Mouse (Mus musculus): ENCODE results near the gene Fbxl20. TPM values are rescaled to one million over a fixed set of nuclear protein-coding genes. Genes with fewer than 3 reads are reported as not detected.
A peak's percentile ranks its signal among the peaks of the same experiment; 100 is the strongest.

Gene Fbxl20
- polyA plus RNA-seq, 1 experiment from 2014 or later = 22.3 TPM

GRCm38 (mm10) chr11:98077086-98077485 is 73.1 kb downstream of the Fbxl20 start:
- no peaks in the 10 kb centered on the region for H3K36me3 ChIP-seq (ENCODE audit: control insufficient read depth, insufficient read depth, low read length)
- ATAC-seq (ENCODE audit: low FRiP score) (no peak), DNase-seq (ENCODE audit: low spot score) (no peak)
- 76% methylated on average over 8 of the region's 8 CpGs for WGBS
- no peak overlapping the region for H3K4me2 ChIP-seq (replicated peaks; ENCODE audit: low read depth, low read length)
- no peak overlapping the region for H3K4me3 ChIP-seq (ENCODE audit: low read depth, low read length)
- H3K9ac ChIP-seq (ENCODE audit: low read depth, low read length) = no peak overlapping the region
- no peaks in the 10 kb centered on the region for H3K4me1 ChIP-seq (replicated peaks; ENCODE audit: control insufficient read depth, insufficient read depth, low read length)
- no peaks in the 10 kb centered on the region for H3K9me3 ChIP-seq (ENCODE audit: control insufficient read depth, low read length)
- no peak overlapping the region for H3K27ac ChIP-seq (ENCODE audit: low read depth, low read length)
- no peaks in the 10 kb centered on the region for H3K27me3 ChIP-seq (ENCODE audit: control insufficient read depth, insufficient read depth, low read length)

GRCm38 (mm10) chr11:98075195-98075808 is 74.9 kb downstream of the Fbxl20 start:
- H3K9ac ChIP-seq (ENCODE audit: low read depth, low read length) = no peak overlapping the region
- no peak overlapping the region for H3K27ac ChIP-seq (ENCODE audit: low read depth, low read length)
- no peak overlapping the region for H3K4me2 ChIP-seq (replicated peaks; ENCODE audit: low read depth, low read length)
- no peak overlapping the region for H3K4me3 ChIP-seq (ENCODE audit: low read depth, low read length)
- H3K9me3 ChIP-seq (ENCODE audit: control insufficient read depth, low read length) = no peaks in the 10 kb centered on the region
- 21% methylated on average over 13 of the region's 13 CpGs for WGBS
- DNase-seq (ENCODE audit: low spot score) = peak; percentile 94
- no peak for ATAC-seq (ENCODE audit: low FRiP score)
- H3K27me3 ChIP-seq (ENCODE audit: control insufficient read depth, insufficient read depth, low read length) = no peaks in the 10 kb centered on the region
- no peaks in the 10 kb centered on the region for H3K4me1 ChIP-seq (replicated peaks; ENCODE audit: control insufficient read depth, insufficient read depth, low read length)
- no peaks in the 10 kb centered on the region for H3K36me3 ChIP-seq (ENCODE audit: control insufficient read depth, insufficient read depth, low read length)

GRCm38 (mm10) chr11:98073442-98073841 is 76.8 kb downstream of the Fbxl20 start:
- Histone ChIP-seq H3K4me3 (ENCODE audit: low read depth, low read length) (no peak overlapping the region), H3K27me3 (ENCODE audit: control insufficient read depth, insufficient read depth, low read length) (no peaks in the 10 kb centered on the region), H3K9ac (ENCODE audit: low read depth, low read length) (no peak overlapping the region), H3K27ac (ENCODE audit: low read depth, low read length) (no peak overlapping the region), H3K36me3 (ENCODE audit: control insufficient read depth, insufficient read depth, low read length) (no peaks in the 10 kb centered on the region), H3K4me1 (replicated peaks; ENCODE audit: control insufficient read depth, insufficient read depth, low read length) (no peaks in the 10 kb centered on the region), H3K4me2 (replicated peaks; ENCODE audit: low read depth, low read length) (no peak overlapping the region), H3K9me3 (ENCODE audit: control insufficient read depth, low read length) (no peaks in the 10 kb centered on the region)
- WGBS = 88% methylated on average over 4 of the region's 4 CpGs
- ATAC-seq (ENCODE audit: low FRiP score) (no peak), DNase-seq (ENCODE audit: low spot score) (no peak)

GRCm38 (mm10) chr11:98067255-98067654 is 82.9 kb downstream of the Fbxl20 start:
- Histone ChIP-seq H3K27me3 (ENCODE audit: control insufficient read depth, insufficient read depth, low read length) (no peaks in the 10 kb centered on the region), H3K36me3 (ENCODE audit: control insufficient read depth, insufficient read depth, low read length) (no peaks in the 10 kb centered on the region), H3K9ac (ENCODE audit: low read depth, low read length) (no peak overlapping the region), H3K4me2 (replicated peaks; ENCODE audit: low read depth, low read length) (no peak overlapping the region), H3K9me3 (ENCODE audit: control insufficient read depth, low read length) (no peaks in the 10 kb centered on the region), H3K4me3 (ENCODE audit: low read depth, low read length) (no peak overlapping the region), H3K4me1 (replicated peaks; ENCODE audit: control insufficient read depth, insufficient read depth, low read length) (no peaks in the 10 kb centered on the region), H3K27ac (ENCODE audit: low read depth, low read length) (no peak overlapping the region)
- DNase-seq (ENCODE audit: low spot score) (no peak), ATAC-seq (ENCODE audit: low FRiP score) (no peak)
- 92% methylated on average over 21 of the region's 21 CpGs for WGBS

- H3K4me1 ChIP-seq (replicated peaks; ENCODE audit: control insufficient read depth, insufficient read depth, low read length) = no peaks in the 10 kb centered on the region
- no peak overlapping the region for H3K9ac ChIP-seq (ENCODE audit: low read depth, low read length)
- H3K27me3 ChIP-seq (ENCODE audit: control insufficient read depth, insufficient read depth, low read length) = no peaks in the 10 kb centered on the region
- ATAC-seq (ENCODE audit: low FRiP score) (no peak), DNase-seq (ENCODE audit: low spot score) (no peak)
- H3K27ac ChIP-seq (ENCODE audit: low read depth, low read length) = no peak overlapping the region
- H3K36me3 ChIP-seq (ENCODE audit: control insufficient read depth, insufficient read depth, low read length) = no peaks in the 10 kb centered on the region
- no peak overlapping the region for H3K4me2 ChIP-seq (replicated peaks; ENCODE audit: low read depth, low read length)
- WGBS = 94% methylated on average over 12 of the region's 12 CpGs
- no peak overlapping the region for H3K4me3 ChIP-seq (ENCODE audit: low read depth, low read length)
- H3K9me3 ChIP-seq (ENCODE audit: control insufficient read depth, low read length) = no peaks in the 10 kb centered on the region
These were observed 84.0 kb downstream of the Fbxl20 start for GRCm38 (mm10) chr11:98066201-98066600.

- 63% methylated on average over 6 of the region's 6 CpGs for WGBS
- ATAC-seq (ENCODE audit: low FRiP score) (no peak), DNase-seq (ENCODE audit: low spot score) (no peak)
- no peak overlapping the region for H3K4me3 ChIP-seq (ENCODE audit: low read depth, low read length)
- H3K36me3 ChIP-seq (ENCODE audit: control insufficient read depth, insufficient read depth, low read length) = no peaks in the 10 kb centered on the region
- H3K4me1 ChIP-seq (replicated peaks; ENCODE audit: control insufficient read depth, insufficient read depth, low read length) = no peaks in the 10 kb centered on the region; the same call in 1 of the 2 replicates
- no peak overlapping the region for H3K4me2 ChIP-seq (replicated peaks; ENCODE audit: low read depth, low read length)
- H3K27ac ChIP-seq (ENCODE audit: low read depth, low read length) = no peak overlapping the region
- H3K9me3 ChIP-seq (ENCODE audit: control insufficient read depth, low read length) = no peaks in the 10 kb centered on the region
- no peaks in the 10 kb centered on the region for H3K27me3 ChIP-seq (ENCODE audit: control insufficient read depth, insufficient read depth, low read length)
- H3K9ac ChIP-seq (ENCODE audit: low read depth, low read length) = no peak overlapping the region
These were observed 88.2 kb downstream of the Fbxl20 start for GRCm38 (mm10) chr11:98061904-98062562.

- 78% methylated on average over 3 of the region's 3 CpGs for WGBS
- Histone ChIP-seq H3K9ac (ENCODE audit: low read depth, low read length) (no peak overlapping the region), H3K4me1 (replicated peaks; ENCODE audit: control insufficient read depth, insufficient read depth, low read length) (no peaks in the 10 kb centered on the region; the same call in 1 of the 2 replicates), H3K9me3 (ENCODE audit: control insufficient read depth, low read length) (no peaks in the 10 kb centered on the region), H3K27me3 (ENCODE audit: control insufficient read depth, insufficient read depth, low read length) (no peaks in the 10 kb centered on the region), H3K27ac (ENCODE audit: low read depth, low read length) (no peak overlapping the region), H3K4me3 (ENCODE audit: low read depth, low read length) (no peak overlapping the region), H3K4me2 (replicated peaks; ENCODE audit: low read depth, low read length) (no peak overlapping the region), H3K36me3 (ENCODE audit: control insufficient read depth, insufficient read depth, low read length) (no peaks in the 10 kb centered on the region)
- DNase-seq (ENCODE audit: low spot score) = no peak
- ATAC-seq (ENCODE audit: low FRiP score) = no peak
These were observed 88.8 kb downstream of the Fbxl20 start for GRCm38 (mm10) chr11:98061441-98061840.

- ATAC-seq (ENCODE audit: low FRiP score) (no peak), DNase-seq (ENCODE audit: low spot score) (no peak)
- no peak overlapping the region for H3K27ac ChIP-seq (ENCODE audit: low read depth, low read length)
- no peak overlapping the region for H3K4me2 ChIP-seq (replicated peaks; ENCODE audit: low read depth, low read length)
- H3K27me3 ChIP-seq (ENCODE audit: control insufficient read depth, insufficient read depth, low read length) = no peaks in the 10 kb centered on the region
- no peak overlapping the region for H3K4me3 ChIP-seq (ENCODE audit: low read depth, low read length)
- H3K36me3 ChIP-seq (ENCODE audit: control insufficient read depth, insufficient read depth, low read length) = no peaks in the 10 kb centered on the region
- H3K9ac ChIP-seq (ENCODE audit: low read depth, low read length) = no peak overlapping the region
- no peaks in the 10 kb centered on the region; the same call in 1 of the 2 replicates for H3K4me1 ChIP-seq (replicated peaks; ENCODE audit: control insufficient read depth, insufficient read depth, low read length)
- no peaks in the 10 kb centered on the region for H3K9me3 ChIP-seq (ENCODE audit: control insufficient read depth, low read length)
- WGBS = 69% methylated on average over 5 of the region's 5 CpGs
These were observed 90.0 kb downstream of the Fbxl20 start for GRCm38 (mm10) chr11:98060104-98060692.

GRCm38 (mm10) chr11:98059662-98060061 is 90.5 kb downstream of the Fbxl20 start:
- no peak overlapping the region for H3K9ac ChIP-seq (ENCODE audit: low read depth, low read length)
- 59% methylated on average over 7 of the region's 7 CpGs for WGBS
- H3K27me3 ChIP-seq (ENCODE audit: control insufficient read depth, insufficient read depth, low read length) = peaks cover 2% of the 10 kb centered on the region; the same call in 1 of the 2 replicates
- H3K36me3 ChIP-seq (ENCODE audit: control insufficient read depth, insufficient read depth, low read length) = no peaks in the 10 kb centered on the region
- H3K4me1 ChIP-seq (replicated peaks; ENCODE audit: control insufficient read depth, insufficient read depth, low read length) = no peaks in the 10 kb centered on the region; the same call in 1 of the 2 replicates
- ATAC-seq (ENCODE audit: low FRiP score) (no peak), DNase-seq (ENCODE audit: low spot score) (peak; percentile 23)
- no peak overlapping the region for H3K4me2 ChIP-seq (replicated peaks; ENCODE audit: low read depth, low read length)
- H3K9me3 ChIP-seq (ENCODE audit: control insufficient read depth, low read length) = no peaks in the 10 kb centered on the region
- no peak overlapping the region for H3K4me3 ChIP-seq (ENCODE audit: low read depth, low read length)
- H3K27ac ChIP-seq (ENCODE audit: low read depth, low read length) = no peak overlapping the region

All from hindbrain, embryonic 11.5 days (tissue).